ENCODE assay signal across 19 mouse cellular contexts in genomic region chrX:85797449-85797848, GRCm38 (mm10). TPM values are rescaled to one million over a fixed set of nuclear protein-coding genes. Genes with fewer than 3 reads are reported as not detected.
DNase-seq lines count a peak whose midpoint lies in the region; ATAC-seq and TF ChIP-seq lines count a peak whose summit lies in the region.
"Had no signal": no experiment of that assay in that cellular context is flagged by ENCODE, and none has a peak within 500 bp of the region (broad histone marks: within the 10 kb centered on the region; RNA-seq: fewer than 3 reads in every experiment).

No protein-coding gene starts in this region.

- H3K9me3 ChIP-seq in lung, postnatal 0 days (ENCODE audit: low read length), result no peaks in the 10 kb centered on the region
- H3K9me3 ChIP-seq: embryonic facial prominence, embryonic 10.5 days; forebrain, embryonic 13.5 days; hindbrain, embryonic 15.5 days had no signal

- no peak for TF ChIP-seq EP300 in lung, postnatal 0 days (IDR thresholded peaks at IDR 0.05)

- WGBS in lung, postnatal 0 days, result 74% methylated on average over 2 of the region's 2 CpGs
- WGBS in macrophage (ENCODE audit: missing documents), result 48% methylated on average over 2 of the region's 2 CpGs

- H3K4me1 ChIP-seq in lung, postnatal 0 days (ENCODE audit: insufficient read depth, low read depth, low read length), result no peaks in the 10 kb centered on the region
- peaks cover 4% of the 10 kb centered on the region; the same call in 1 of the 2 replicates for H3K4me1 ChIP-seq in brown adipose tissue, adult 24 weeks (ENCODE audit: control insufficient read depth, insufficient read depth, insufficient read length, low read length)
- H3K4me1 ChIP-seq: embryonic facial prominence, embryonic 10.5 days; forebrain, embryonic 13.5 days; heart, embryonic 12.5 days; hindbrain, embryonic 15.5 days had no signal

- no peaks in the 10 kb centered on the region for H3K79me2 ChIP-seq in macrophage (ENCODE audit: inconsistent target)

- H3K4me2 ChIP-seq in lung, postnatal 0 days (replicated peaks; ENCODE audit: low read depth, low read length), result no peak overlapping the region
- H3K4me2 ChIP-seq: forebrain, embryonic 13.5 days; heart, embryonic 12.5 days; hindbrain, embryonic 15.5 days had no signal

- no peak overlapping the region for H3K27ac ChIP-seq in lung, postnatal 0 days (ENCODE audit: low read length)
- H3K27ac ChIP-seq in brown adipose tissue, adult 24 weeks (replicated peaks; ENCODE audit: low read depth, low read length), result peak overlapping the region; percentile 99
- peak overlapping the region; percentile 69 for H3K27ac ChIP-seq in macrophage
- H3K27ac ChIP-seq: embryonic facial prominence, embryonic 10.5 days; forebrain, embryonic 13.5 days; heart, adult 2 months; hindbrain, embryonic 15.5 days had no signal

- no peak for TF ChIP-seq CTCF in lung, postnatal 0 days (IDR thresholded peaks at IDR 0.05)

- H3K27me3 ChIP-seq in lung, postnatal 0 days (replicated peaks; ENCODE audit: insufficient read depth, low read length), result no peaks in the 10 kb centered on the region
- H3K27me3 ChIP-seq: forebrain, embryonic 13.5 days; heart, embryonic 12.5 days; hindbrain, embryonic 15.5 days had no signal

- peak; percentile 16 for DNase-seq in lung, postnatal 25 days (ENCODE audit: low spot score)
- DNase-seq in lung, postnatal 0 days (ENCODE audit: low spot score), result no peak
- no peak for DNase-seq in kidney, postnatal 25 days
- no peak for DNase-seq in embryo, embryonic 10.5 days (ENCODE audit: low spot score)
- DNase-seq: adrenal gland, adult 2 months; adrenal gland, postnatal 25 days; cerebellum, adult 11 months; cerebellum, adult 8-10 months; cerebellum, postnatal 25 days; forebrain, postnatal 0 days; gastrocnemius, postnatal 14 days; heart, adult 2 months had no signal

- H3K9ac ChIP-seq in lung, postnatal 0 days (replicated peaks; ENCODE audit: low read depth), result no peak overlapping the region
- H3K9ac ChIP-seq: forebrain, embryonic 13.5 days; forebrain, postnatal 0 days; heart, embryonic 12.5 days; hindbrain, embryonic 15.5 days had no signal

- no peak overlapping the region for H3K4me3 ChIP-seq in lung, postnatal 0 days (ENCODE audit: low read depth, low read length)
- H3K4me3 ChIP-seq in brown adipose tissue, adult 24 weeks (ENCODE audit: insufficient read depth, low read depth, low read length), result no peak overlapping the region
- no peak overlapping the region for H3K4me3 ChIP-seq in macrophage (ENCODE audit: inconsistent target)
- H3K4me3 ChIP-seq: embryonic facial prominence, embryonic 10.5 days; forebrain, embryonic 13.5 days; heart, adult 2 months; heart, embryonic 12.5 days; hindbrain, embryonic 15.5 days had no signal

- H3K36me3 ChIP-seq in lung, postnatal 0 days (ENCODE audit: insufficient read depth, low read length), result no peaks in the 10 kb centered on the region
- H3K36me3 ChIP-seq in macrophage (ENCODE audit: inconsistent target), result no peaks in the 10 kb centered on the region
- H3K36me3 ChIP-seq: embryonic facial prominence, embryonic 10.5 days; heart, embryonic 12.5 days; hindbrain, embryonic 15.5 days had no signal

- no peak for ATAC-seq in lung, postnatal 0 days
- peak; percentile 75 for ATAC-seq in neutrophil, adult 5-6 weeks (ENCODE audit: extremely low read depth, insufficient number of reproducible peaks, low FRiP score, poor library complexity, severe bottlenecking)
- ATAC-seq: forebrain, embryonic 13.5 days; forebrain, postnatal 0 days had no signal

RNA-seq across cellular contexts. Expression of gene Gk, which starts 20.8 kb away (rescaled TPM):
- 8.7 and 11.5 TPM in 2 replicates for polyA plus RNA-seq in lung, postnatal 0 days (2015; fragmentation: Nextera tagmentation; extraction: Ambion mirVana)
- 44.7 and 50.1 TPM in 2 replicates for polyA plus RNA-seq in brown adipose tissue, adult 24 weeks (2012; ENCODE audit: insufficient read depth, insufficient read length, missing spikeins)
- 100 to 1,000 TPM in 9 of 26 experiments, 10 to 100 TPM in 17; 22.8 to 363 (median 62.7) TPM for total RNA-seq in macrophage (2018; cell fraction: chromatin; rRNA removed)
- 10 to 100 TPM in 16 of 26 experiments, 1 to 10 TPM in 10; 6.9 to 31.1 (median 11.0) TPM for total RNA-seq in macrophage (2018; cell fraction: cytosol; rRNA removed)
- total RNA-seq in macrophage (2018; cell fraction: nucleus; rRNA removed), result 100 to 1,000 TPM in 4 of 26 experiments, 10 to 100 TPM in 22; 21.2 to 169 (median 46.1) TPM
- polyA plus RNA-seq in macrophage (2018), result 9.0 to 15.4 TPM (median 10.1 TPM) in 3 replicates
- total RNA-seq in neutrophil, adult 5-6 weeks (2017), result 56.2 and 64.9 TPM in 2 replicates
